Mouse (Mus musculus) yolk sac, embryonic 10.5 days (tissue): ENCODE measurements at regions not wholly inside any gene's neighbourhood (a gene's known extent, or its start where the extent isn't known, plus 50 kb on each side); places are given as distances from the start of the nearest gene placed in this dataset.
A peak's percentile ranks its signal among the peaks of the same experiment; 100 is the strongest.

ENCODE experiments used
- DNase-seq: peaks from one replicate; pipeline ENCODE4 v3.0.0-alpha.2; 2017; ENCODE audit warnings: low spot score

- no peak for DNase-seq
These were observed 53.9 kb upstream of the Slc44a1 start for GRCm38 (mm10) chr4:53386309-53386708.

- DNase-seq, result peak; percentile 43
These were observed 55.5 kb upstream of the Slc44a1 start for GRCm38 (mm10) chr4:53384761-53385160.

- DNase-seq, result no peak
These were observed 56.1 kb upstream of the Slc44a1 start for GRCm38 (mm10) chr4:53384104-53384503.

GRCm38 (mm10) chr4:53382012-53382411, 58.2 kb upstream of the Slc44a1 start:
- no peak for DNase-seq

GRCm38 (mm10) chr4:53379855-53380254, 60.4 kb upstream of the Slc44a1 start:
- no peak for DNase-seq

GRCm38 (mm10) chr4:53376995-53377394, 63.2 kb upstream of the Slc44a1 start:
- no peak for DNase-seq

- no peak for DNase-seq
These were observed 83.8 kb upstream of the Slc44a1 start for GRCm38 (mm10) chr4:53356374-53356773.

GRCm38 (mm10) chr4:53354961-53355360, 85.3 kb upstream of the Slc44a1 start:
- DNase-seq, result peak; percentile 5

- no peak for DNase-seq
These were observed 86.7 kb upstream of the Slc44a1 start for GRCm38 (mm10) chr4:53353399-53354090.

- no peak for DNase-seq
These were observed 89.1 kb upstream of the Slc44a1 start for GRCm38 (mm10) chr4:53351104-53351607.

GRCm38 (mm10) chr4:53345346-53345745, 94.9 kb upstream of the Slc44a1 start:
- DNase-seq, result no peak

GRCm38 (mm10) chr4:53344546-53344945, 95.7 kb upstream of the Slc44a1 start:
- DNase-seq, result no peak

GRCm38 (mm10) chr4:53341181-53341580, 99.0 kb upstream of the Slc44a1 start:
- no peak for DNase-seq

- DNase-seq, result no peak
These were observed 100.1 kb upstream of the Slc44a1 start for GRCm38 (mm10) chr4:53340021-53340667.

- DNase-seq, result no peak
These were observed 100.8 kb upstream of the Slc44a1 start for GRCm38 (mm10) chr4:53339125-53340020.

GRCm38 (mm10) chr4:53338479-53338878, 101.7 kb upstream of the Slc44a1 start:
- DNase-seq, result no peak

GRCm38 (mm10) chr4:53337784-53338183, 102.4 kb upstream of the Slc44a1 start:
- peak; percentile 4 for DNase-seq

GRCm38 (mm10) chr4:53327382-53328165, 112.6 kb upstream of the Slc44a1 start:
- DNase-seq, result no peak

GRCm38 (mm10) chr4:53323838-53324237, 116.4 kb upstream of the Slc44a1 start:
- DNase-seq, result no peak

- no peak for DNase-seq
These were observed 117.0 kb upstream of the Slc44a1 start for GRCm38 (mm10) chr4:53323195-53323594.

- no peak for DNase-seq
These were observed 117.7 kb upstream of the Slc44a1 start for GRCm38 (mm10) chr4:53322484-53322883.
